Mouse (Mus musculus) lung, postnatal 0 days (tissue): ENCODE data around the gene Gm867. TPM values are rescaled to one million over a fixed set of nuclear protein-coding genes. Genes with fewer than 3 reads are reported as not detected.

Experiments
- ATAC-seq: fragments of 200-750 bp; cut with Nextera tagmentation; 2 replicates; pipeline ENCODE4 v1.8.0; 2017; ENCODE audit warnings: moderate library complexity
- DNase-seq: peaks from one replicate; pipeline ENCODE4 v3.0.0-alpha.2; 2016; ENCODE audit warnings: low spot score
- H3K27ac ChIP-seq: fragments of 300-500 bp; sonication (generic); 2 replicates; pipeline ENCODE4 v1.5.1; 2014; ENCODE audit warnings: antibody characterized with exemption, mild to moderate bottlenecking, low read length, mixed read lengths
- H3K27me3 ChIP-seq: fragments of 300-500 bp; sonication (generic); replicated peaks from 2 replicates; pipeline ENCODE4 v1.6.1; 2014; ENCODE audit warnings: low read length, mixed read lengths; ENCODE audit not compliant: insufficient read depth
- H3K36me3 ChIP-seq: fragments of 300-500 bp; sonication (generic); 2 replicates; pipeline ENCODE4 v1.6.1; 2014; ENCODE audit warnings: low read length, mixed read lengths; ENCODE audit not compliant: insufficient read depth
- H3K4me1 ChIP-seq: fragments of 300-500 bp; sonication (generic); 2 replicates; pipeline ENCODE4 v1.6.1; 2014; ENCODE audit warnings: antibody characterized with exemption, low read depth, low read length, mixed read lengths; ENCODE audit not compliant: insufficient read depth
- H3K4me2 ChIP-seq: fragments of 300-500 bp; sonication (generic); replicated peaks from 2 replicates; pipeline ENCODE4 v1.6.1; 2014; ENCODE audit warnings: low read depth, mild to moderate bottlenecking, low read length, moderate library complexity, mixed read lengths
- H3K4me3 ChIP-seq: fragments of 300-500 bp; sonication (generic); 2 replicates; pipeline ENCODE4 v1.5.1; 2014; ENCODE audit warnings: low read depth, low read length
- H3K9ac ChIP-seq: fragments of 300-500 bp; sonication (generic); replicated peaks from 2 replicates; pipeline ENCODE4 v1.6.1; 2014; ENCODE audit warnings: low read depth, mild to moderate bottlenecking
- H3K9me3 ChIP-seq: fragments of 300-500 bp; sonication (generic); 2 replicates; pipeline ENCODE4 v1.6.1; 2016; ENCODE audit warnings: low read length, mixed read lengths
- CTCF ChIP-seq: IDR thresholded peaks from 2 replicates; pipeline ENCODE4 v1.5.1; 2016; ENCODE audit warnings: antibody characterized with exemption, mild to moderate bottlenecking
- EP300 ChIP-seq: IDR thresholded peaks from 2 replicates; pipeline ENCODE4 v1.6.1; 2016; ENCODE audit warnings: antibody characterized with exemption, mild to moderate bottlenecking, control low read depth
- WGBS: fragments of 180-500 bp; shearing (Covaris S2); extraction: QIAGEN DNeasy Blood & Tissue Kit; methylation state at CpG from one replicate; pipeline ENCODE4 v1.1.7; 2014; 5-methylcytosine and 5-hydroxymethylcytosine counted together
- polyA plus RNA-seq: library from polyadenylated mRNA; unstranded; fragments of >200 nt; fragmentation: Nextera tagmentation; extraction: Ambion mirVana; gene quantifications from 2 replicates; pipeline ENCODE4 v1.2.1, GENCODE M21; 2015

Gene Gm867
- polyA plus RNA-seq, 1 experiment from 2014 or later: 6.0 TPM

GRCm38 (mm10) chr10:75937851-75938643, 2.4 kb downstream of the Gm867 start:
- no peak overlapping the region for H3K27ac ChIP-seq
- no peak overlapping the region for H3K4me3 ChIP-seq
- TF ChIP-seq CTCF (no peak), EP300 (no peak)
- no peaks in the 10 kb centered on the region for H3K27me3 ChIP-seq
- 45% methylated on average over 10 of the region's 10 CpGs for WGBS
- ATAC-seq (no peak), DNase-seq (peak; percentile 53)
- no peaks in the 10 kb centered on the region for H3K4me1 ChIP-seq
- H3K4me2 ChIP-seq: no peak overlapping the region
- no peak overlapping the region for H3K9ac ChIP-seq
- H3K9me3 ChIP-seq: no peaks in the 10 kb centered on the region
- no peaks in the 10 kb centered on the region for H3K36me3 ChIP-seq

- H3K4me2 ChIP-seq: peak overlapping the region; percentile 62; the same call in 1 of the 2 replicates
- H3K36me3 ChIP-seq: no peaks in the 10 kb centered on the region
- 50% methylated on average over 18 of the region's 18 CpGs for WGBS
- H3K27me3 ChIP-seq: no peaks in the 10 kb centered on the region
- 0 out of 2 replicates have a peak overlapping the region, but pooled peaks have one; percentile 3 for H3K4me3 ChIP-seq
- peaks cover 8% of the 10 kb centered on the region; the same call in 1 of the 2 replicates for H3K4me1 ChIP-seq
- no peak overlapping the region for H3K9ac ChIP-seq
- peak; percentile 23; the same call in 1 of the 2 replicates for ATAC-seq
- H3K27ac ChIP-seq: no peak overlapping the region
- no peaks in the 10 kb centered on the region for H3K9me3 ChIP-seq
- DNase-seq: no peak
- no peak for TF ChIP-seq EP300
- 0 out of 2 replicates have a peak, but pooled peaks have one; percentile 12 for TF ChIP-seq CTCF
Measured at GRCm38 (mm10) chr10:75936909-75937667, 3.4 kb downstream of the Gm867 start.

- whole genome bisulfite sequencing: 5% methylated on average over 47 of the region's 51 CpGs
- ATAC-seq (peak; percentile 82), DNase-seq (peak; percentile 88)
- Histone ChIP-seq H3K36me3 (no peaks in the 10 kb centered on the region), H3K4me2 (peak within 1 kb of the TSS; percentile 62), H3K27ac (peak within 1 kb of the TSS; percentile 6; the same call in 1 of the 2 replicates), H3K9me3 (no peaks in the 10 kb centered on the region), H3K4me1 (peaks cover 12% of the 10 kb centered on the region; the same call in 1 of the 2 replicates), H3K4me3 (peak within 1 kb of the TSS; percentile 55), H3K27me3 (0 out of 2 replicates have a peak, but pooled peaks cover 5% of the 10 kb centered on the region), H3K9ac (peak within 1 kb of the TSS; percentile 41; the same call in 1 of the 2 replicates)
- TF ChIP-seq EP300 (no peak), CTCF (no peak)
Measured at GRCm38 (mm10) chr10:75935680-75936541, 4.6 kb downstream of the Gm867 start, which contains the start of gene Mmp11. Mmp11 (minus strand) TSS chr10:75936496.

- no peak for DNase-seq
- no peak overlapping the region for H3K4me2 ChIP-seq
- 0 out of 2 replicates have a peak, but pooled peaks cover 5% of the 10 kb centered on the region for H3K27me3 ChIP-seq
- ATAC-seq: no peak
- no peak overlapping the region for H3K4me3 ChIP-seq
- H3K9ac ChIP-seq: no peak overlapping the region
- 50% methylated on average over 1 of the region's 1 CpGs for WGBS
- H3K27ac ChIP-seq: no peak overlapping the region
- H3K36me3 ChIP-seq: no peaks in the 10 kb centered on the region
- no peak for TF ChIP-seq CTCF
- no peak for TF ChIP-seq EP300
- H3K9me3 ChIP-seq: no peaks in the 10 kb centered on the region
- peaks cover 12% of the 10 kb centered on the region; the same call in 1 of the 2 replicates for H3K4me1 ChIP-seq
Measured at GRCm38 (mm10) chr10:75934991-75935390, 5.5 kb downstream of the Gm867 start.

GRCm38 (mm10) chr10:75932891-75933290, 7.6 kb downstream of the Gm867 start, which contains the start of gene Chchd10:
Chchd10 (plus strand) TSS chr10:75933130.
- WGBS: 40% methylated on average over 6 of the region's 6 CpGs
- Histone ChIP-seq H3K9ac (peak within 1 kb of the TSS; percentile 52), H3K36me3 (no peaks in the 10 kb centered on the region), H3K4me3 (peak within 1 kb of the TSS; percentile 50), H3K4me2 (peak within 1 kb of the TSS; percentile 94), H3K9me3 (no peaks in the 10 kb centered on the region), H3K27ac (peak within 1 kb of the TSS; percentile 75), H3K4me1 (peaks cover 12% of the 10 kb centered on the region; the same call in 1 of the 2 replicates), H3K27me3 (0 out of 2 replicates have a peak, but pooled peaks cover 5% of the 10 kb centered on the region)
- TF ChIP-seq CTCF: no peak
- no peak for TF ChIP-seq EP300
- DNase-seq (no peak), ATAC-seq (no peak)
